Mouse (Mus musculus) neural tube, embryonic 13.5 days (tissue): ENCODE measurements around the gene Fam160b1. TPM values are rescaled to one million over a fixed set of nuclear protein-coding genes. Genes with fewer than 3 reads are reported as not detected.

Experiments
- ATAC-seq: fragments of 200-750 bp; cut with Nextera tagmentation; 2 replicates; pipeline ENCODE4 v1.8.0; 2017; ENCODE audit warnings: low read depth, mild to moderate bottlenecking, moderate TSS enrichment, moderate library complexity
- H3K27ac ChIP-seq: fragments of 300-500 bp; sonication (generic); replicated peaks from 2 replicates; pipeline ENCODE4 v1.5.1; 2015; ENCODE audit warnings: moderate library complexity, mild to moderate bottlenecking, inconsistent platforms
- H3K27me3 ChIP-seq: fragments of 300-500 bp; sonication (generic); 2 replicates; pipeline ENCODE4 v1.6.1; 2015; ENCODE audit warnings: mild to moderate bottlenecking, inconsistent platforms
- H3K36me3 ChIP-seq: fragments of 300-500 bp; sonication (generic); 2 replicates; pipeline ENCODE4 v1.6.1; 2015; ENCODE audit warnings: mild to moderate bottlenecking, inconsistent platforms
- H3K4me1 ChIP-seq: fragments of 300-500 bp; sonication (generic); replicated peaks from 2 replicates; pipeline ENCODE4 v1.6.1; 2015; ENCODE audit warnings: inconsistent platforms
- H3K4me2 ChIP-seq: fragments of 300-500 bp; sonication (generic); 2 replicates; pipeline ENCODE4 v1.6.1; 2015; ENCODE audit warnings: inconsistent platforms, mild to moderate bottlenecking, moderate library complexity
- H3K4me3 ChIP-seq: fragments of 300-500 bp; sonication (generic); 2 replicates; pipeline ENCODE4 v1.5.1; 2015; ENCODE audit warnings: mild to moderate bottlenecking, inconsistent platforms
- H3K9ac ChIP-seq: fragments of 300-500 bp; sonication (generic); 2 replicates; pipeline ENCODE4 v1.6.1; 2015; ENCODE audit warnings: moderate library complexity, mild to moderate bottlenecking, inconsistent platforms
- H3K9me3 ChIP-seq: fragments of 300-500 bp; sonication (generic); 2 replicates; pipeline ENCODE4 v1.6.1; 2016; ENCODE audit warnings: inconsistent platforms
- WGBS: fragments of 180-500 bp; shearing (Covaris S2); methylation state at CpG from one replicate; pipeline ENCODE4 v1.1.7; 2015; 5-methylcytosine and 5-hydroxymethylcytosine counted together
- polyA plus RNA-seq: library from polyadenylated mRNA; unstranded; fragments of >200 nt; fragmentation: Nextera tagmentation; extraction: Ambion mirVana; gene quantifications from 2 replicates; pipeline ENCODE4 v1.2.1, GENCODE M21; 2015

Gene Fam160b1
- polyA plus RNA-seq, 1 experiment from 2014 or later = 13.3 TPM

DNA sequence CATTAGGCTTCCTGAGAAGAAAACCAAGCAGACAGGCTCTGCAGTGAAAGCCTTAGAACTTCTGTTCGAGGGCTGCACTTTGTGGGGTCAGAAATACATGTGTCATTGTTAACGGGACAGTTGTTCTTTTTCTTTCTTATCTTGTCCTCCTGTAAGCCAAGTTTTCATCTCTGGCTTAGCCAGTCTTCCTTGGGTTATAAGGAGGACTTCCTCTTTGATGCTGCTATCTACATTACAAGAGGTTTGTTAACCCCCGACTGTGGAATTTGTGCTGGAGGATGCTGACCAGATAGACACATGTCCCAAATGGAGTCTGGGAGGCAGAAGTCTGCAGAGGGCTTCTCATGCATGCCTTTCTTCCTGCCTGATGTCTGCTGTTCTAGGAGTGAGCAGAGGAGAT is 52.7 kb downstream of the Fam160b1 start:
- H3K27me3 ChIP-seq = no peaks in the 10 kb centered on the region
- no peak overlapping the region for H3K4me3 ChIP-seq
- peaks cover 20% of the 10 kb centered on the region for H3K4me1 ChIP-seq
- H3K9ac ChIP-seq = no peak overlapping the region
- no peaks in the 10 kb centered on the region for H3K36me3 ChIP-seq
- H3K27ac ChIP-seq = no peak overlapping the region
- no peaks in the 10 kb centered on the region for H3K9me3 ChIP-seq
- WGBS = 81% methylated on average over 3 of the region's 3 CpGs
- no peak for ATAC-seq
- H3K4me2 ChIP-seq = no peak overlapping the region

DNA sequence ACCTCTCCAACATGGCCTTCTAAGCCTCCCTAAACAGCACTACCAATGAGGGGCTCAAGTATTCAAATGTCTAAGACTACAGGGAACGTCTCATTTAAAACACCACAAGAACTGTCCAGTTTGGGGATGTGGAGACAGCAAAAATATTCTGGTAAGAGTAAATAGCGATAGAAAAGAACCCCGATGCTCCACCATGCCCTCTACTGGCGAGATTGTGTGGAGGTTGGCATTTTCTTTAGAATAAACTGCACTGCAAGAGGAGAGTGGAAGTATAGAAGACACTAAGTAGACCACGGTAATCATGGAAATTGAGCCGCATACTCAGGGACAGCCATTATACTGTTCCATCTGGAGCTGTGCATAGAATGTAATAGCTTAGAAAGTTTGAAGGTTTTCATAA is 53.4 kb downstream of the Fam160b1 start:
- H3K36me3 ChIP-seq = no peaks in the 10 kb centered on the region
- H3K4me2 ChIP-seq = no peak overlapping the region
- no peak overlapping the region for H3K4me3 ChIP-seq
- 86% methylated on average over 6 of the region's 6 CpGs for WGBS
- H3K4me1 ChIP-seq = peaks cover 25% of the 10 kb centered on the region
- no peaks in the 10 kb centered on the region for H3K9me3 ChIP-seq
- H3K27ac ChIP-seq = no peak overlapping the region
- no peaks in the 10 kb centered on the region for H3K27me3 ChIP-seq
- no peak for ATAC-seq
- no peak overlapping the region for H3K9ac ChIP-seq

DNA sequence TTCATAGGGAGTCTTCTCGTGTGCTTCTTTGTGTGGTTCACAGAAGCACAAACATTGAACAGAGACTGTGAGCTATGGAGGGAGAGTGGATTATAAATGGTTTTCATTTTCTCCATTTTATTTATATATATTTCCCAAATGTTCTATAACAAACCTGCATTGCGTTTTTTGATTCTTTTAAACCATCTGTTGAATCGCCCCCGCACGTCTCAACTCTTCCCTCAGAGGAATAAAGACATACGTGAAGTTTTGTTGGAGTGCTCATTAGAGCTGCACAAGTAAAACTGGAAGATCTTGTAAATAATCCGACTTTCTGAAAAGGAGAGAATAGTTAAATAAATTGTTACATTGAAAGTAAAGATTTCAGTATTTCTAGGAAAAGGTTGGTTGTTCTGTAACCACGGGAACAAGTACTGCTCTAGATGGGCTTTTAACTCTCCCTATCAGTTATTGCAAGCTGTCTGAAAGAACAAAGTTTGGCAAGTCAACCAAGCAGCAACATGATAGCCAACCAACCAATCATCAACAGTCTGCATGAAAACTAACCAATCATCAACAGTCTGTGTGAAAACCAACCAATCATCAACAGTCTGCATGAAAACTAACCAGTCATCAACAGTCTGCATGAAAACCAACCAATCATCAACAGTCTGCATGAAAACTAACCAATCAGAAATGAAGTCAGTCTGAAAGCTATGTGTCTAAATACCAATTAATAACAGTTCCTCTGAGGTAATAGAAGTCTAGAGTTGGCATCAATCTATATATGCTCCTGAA is 54.7 kb downstream of the Fam160b1 start:
- peaks cover 31% of the 10 kb centered on the region for H3K4me1 ChIP-seq
- H3K27me3 ChIP-seq = no peaks in the 10 kb centered on the region
- H3K27ac ChIP-seq = no peak overlapping the region
- H3K9me3 ChIP-seq = no peaks in the 10 kb centered on the region
- H3K4me2 ChIP-seq = no peak overlapping the region
- no peaks in the 10 kb centered on the region for H3K36me3 ChIP-seq
- WGBS = 87% methylated on average over 8 of the region's 8 CpGs
- ATAC-seq = no peak
- no peak overlapping the region for H3K4me3 ChIP-seq
- H3K9ac ChIP-seq = no peak overlapping the region

DNA sequence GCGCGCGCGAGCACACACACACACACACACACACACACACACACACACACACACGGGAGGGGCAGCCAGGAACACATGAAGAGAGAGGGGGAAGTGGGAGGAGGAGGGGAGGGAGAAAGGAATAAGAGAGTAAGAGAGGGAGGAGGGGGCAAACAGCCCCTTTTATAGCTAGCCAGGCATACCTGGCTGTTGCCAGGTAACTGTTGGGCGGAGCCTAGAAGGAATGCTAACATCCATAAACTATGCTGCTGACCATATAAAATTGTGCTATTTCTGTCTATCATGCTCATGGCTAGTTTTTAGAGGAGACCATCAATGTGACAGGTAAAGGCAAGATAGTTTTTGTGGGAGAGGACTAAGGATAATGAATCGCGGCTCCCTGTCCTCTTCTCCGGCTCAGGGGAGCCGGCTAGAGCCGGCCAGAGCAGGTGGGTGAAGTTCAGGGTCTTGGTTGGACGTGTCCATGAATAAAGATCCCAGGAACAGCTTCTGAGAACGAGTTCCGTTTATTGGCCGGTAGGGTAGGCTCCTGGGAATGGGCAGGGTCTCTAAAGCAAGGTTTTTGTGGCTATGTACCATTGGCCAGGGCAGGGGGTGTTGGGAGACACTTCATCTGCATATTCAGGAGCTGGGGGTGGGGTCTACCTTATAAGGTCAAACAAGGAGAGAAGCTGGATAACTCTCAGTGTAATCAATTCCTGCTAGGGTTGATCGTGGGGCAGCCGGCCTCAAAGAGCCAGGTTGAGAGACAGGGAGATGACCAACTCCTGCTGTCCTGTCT is 57.5 kb downstream of the Fam160b1 start:
- no peak overlapping the region for H3K9ac ChIP-seq
- H3K4me1 ChIP-seq = peaks cover 14% of the 10 kb centered on the region
- WGBS = 27% methylated on average over 17 of the region's 17 CpGs
- peak overlapping the region; percentile 25; the same call in 1 of the 2 replicates for H3K4me2 ChIP-seq
- H3K27ac ChIP-seq = no peak overlapping the region
- H3K9me3 ChIP-seq = no peaks in the 10 kb centered on the region
- no peak for ATAC-seq
- H3K4me3 ChIP-seq = no peak overlapping the region
- no peaks in the 10 kb centered on the region for H3K36me3 ChIP-seq
- H3K27me3 ChIP-seq = no peaks in the 10 kb centered on the region

DNA sequence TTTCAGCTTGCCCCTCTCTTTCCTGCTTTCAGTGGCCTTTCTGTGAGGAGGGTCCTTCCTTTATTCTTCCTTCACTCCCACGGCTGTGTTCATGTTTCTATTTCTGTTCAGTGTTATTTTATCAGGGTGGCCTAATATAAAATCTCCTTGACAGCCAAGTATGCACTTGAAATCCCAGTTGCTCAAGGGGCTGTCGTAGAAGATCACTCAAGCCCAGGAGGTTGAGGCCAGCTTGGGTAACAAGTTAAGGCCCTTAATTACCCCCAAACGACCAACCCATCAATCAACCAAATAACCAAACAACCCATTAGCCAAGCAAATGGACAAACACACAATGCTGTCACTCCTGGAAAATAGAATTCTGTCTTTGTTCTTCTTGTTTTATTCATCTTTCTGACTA is 62.9 kb downstream of the Fam160b1 start:
- Histone ChIP-seq H3K4me2 (no peak overlapping the region), H3K36me3 (no peaks in the 10 kb centered on the region), H3K27me3 (no peaks in the 10 kb centered on the region), H3K9me3 (no peaks in the 10 kb centered on the region), H3K4me1 (peaks cover 13% of the 10 kb centered on the region), H3K27ac (no peak overlapping the region), H3K4me3 (no peak overlapping the region), H3K9ac (no peak overlapping the region)
- no peak for ATAC-seq
- 24% methylated on average over 3 of the region's 3 CpGs for WGBS

DNA sequence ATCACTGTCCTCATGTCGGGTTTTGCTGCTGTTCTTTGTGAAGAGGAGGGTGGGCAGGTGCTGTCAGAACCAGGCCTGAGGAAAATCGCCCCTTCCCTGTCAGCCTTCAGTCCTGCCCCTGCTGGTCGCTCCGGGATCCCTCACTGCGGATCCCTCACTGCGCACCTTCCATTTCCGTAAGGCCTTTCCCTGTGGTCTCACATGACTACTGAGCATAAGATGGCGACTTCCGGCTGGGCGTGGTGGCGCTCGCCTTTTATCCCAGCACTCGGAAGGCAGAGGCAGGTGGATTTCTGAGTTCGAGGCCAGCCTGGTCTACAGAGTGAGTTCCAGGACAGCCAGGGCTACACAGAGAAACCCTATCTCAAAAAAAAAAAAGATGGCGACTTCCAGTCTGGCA is 64.8 kb downstream of the Fam160b1 start:
- Histone ChIP-seq H3K27ac (no peak overlapping the region), H3K4me1 (peaks cover 2% of the 10 kb centered on the region; the same call in 1 of the 2 replicates), H3K36me3 (no peaks in the 10 kb centered on the region), H3K4me2 (no peak overlapping the region), H3K27me3 (no peaks in the 10 kb centered on the region; the same call in 1 of the 2 replicates), H3K9me3 (no peaks in the 10 kb centered on the region), H3K4me3 (no peak overlapping the region), H3K9ac (no peak overlapping the region)
- ATAC-seq = no peak
- WGBS = 92% methylated on average over 15 of the region's 15 CpGs

DNA sequence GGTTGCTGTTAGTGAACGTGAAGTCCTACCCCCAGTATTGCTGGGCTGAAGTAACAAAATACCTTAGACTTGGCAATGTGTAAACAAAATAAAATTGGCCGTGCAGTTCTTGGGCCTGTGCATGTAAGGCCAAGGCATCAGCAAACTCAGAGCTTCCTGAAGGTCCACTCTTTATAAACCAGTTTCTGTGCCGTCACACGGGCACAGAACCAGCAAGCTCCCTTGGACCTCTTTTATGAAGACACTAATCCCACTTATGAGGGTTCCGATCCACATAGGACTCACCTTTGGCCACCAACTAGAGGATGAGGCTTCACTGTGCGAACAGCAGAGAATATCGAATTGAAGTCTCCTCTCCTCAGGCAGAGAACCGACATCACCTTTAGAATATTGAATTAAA is 66.4 kb downstream of the Fam160b1 start:
- Histone ChIP-seq H3K27me3 (no peaks in the 10 kb centered on the region; the same call in 1 of the 2 replicates), H3K9ac (no peak overlapping the region), H3K4me2 (no peak overlapping the region), H3K9me3 (no peaks in the 10 kb centered on the region), H3K4me1 (peaks cover 5% of the 10 kb centered on the region; the same call in 1 of the 2 replicates), H3K4me3 (no peak overlapping the region), H3K27ac (no peak overlapping the region), H3K36me3 (no peaks in the 10 kb centered on the region)
- ATAC-seq = no peak
- 93% methylated on average over 8 of the region's 8 CpGs for WGBS

DNA sequence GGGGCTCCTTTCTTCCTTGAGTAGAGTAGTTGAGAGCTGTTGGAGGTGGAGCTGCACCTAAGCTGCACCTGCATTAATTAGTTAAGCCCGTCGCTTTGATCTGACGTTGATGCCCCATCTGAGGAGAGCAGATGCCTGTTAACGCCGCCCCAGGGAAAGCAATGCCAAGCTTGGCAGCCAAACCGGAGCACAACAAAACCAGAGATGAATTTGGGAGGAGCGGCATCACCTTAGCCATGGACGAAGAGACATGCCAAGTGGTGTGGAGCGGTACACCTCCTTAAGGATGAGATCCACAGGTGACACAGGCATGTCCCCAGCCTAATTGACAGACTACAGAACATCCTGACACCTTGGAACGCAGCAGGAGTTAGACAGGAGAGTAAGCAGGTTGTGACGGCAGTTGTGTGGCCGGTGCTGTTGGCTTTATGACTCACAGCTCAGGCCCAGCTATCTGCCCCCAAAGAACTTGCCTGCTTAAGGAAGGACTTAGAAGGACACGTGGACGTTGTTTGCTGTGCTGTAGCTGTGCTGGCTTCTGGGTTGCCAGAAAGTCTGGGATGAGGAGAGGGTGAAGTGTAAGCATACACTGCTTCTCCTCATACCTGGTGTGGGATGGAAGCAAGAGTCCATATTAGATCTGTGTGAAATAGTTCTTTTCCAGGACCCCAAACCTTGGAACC is 67.4 kb downstream of the Fam160b1 start:
- WGBS = 80% methylated on average over 14 of the region's 14 CpGs

DNA sequence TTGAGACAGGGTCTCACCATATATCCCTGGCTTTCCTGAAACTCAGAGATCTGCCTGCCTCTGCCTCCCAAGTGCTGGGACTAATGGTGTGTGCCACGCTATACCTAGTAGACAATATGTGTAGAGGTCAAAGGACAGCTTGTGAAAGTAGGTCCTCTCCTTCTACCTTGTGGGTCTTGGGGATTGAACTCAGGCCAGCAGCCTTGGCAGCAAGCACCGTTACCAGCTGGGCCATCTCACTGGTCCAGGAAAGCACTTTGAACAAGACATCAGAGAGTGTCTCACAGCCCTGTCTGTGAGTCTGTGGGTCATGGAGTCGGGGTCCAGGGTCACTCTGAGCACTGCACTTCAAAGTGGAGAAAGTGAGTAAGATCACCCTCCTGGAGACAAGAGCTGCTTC is 68.2 kb downstream of the Fam160b1 start:
- H3K4me2 ChIP-seq = no peak overlapping the region
- no peaks in the 10 kb centered on the region; the same call in 1 of the 2 replicates for H3K27me3 ChIP-seq
- H3K36me3 ChIP-seq = no peaks in the 10 kb centered on the region
- no peaks in the 10 kb centered on the region for H3K9me3 ChIP-seq
- no peak overlapping the region for H3K27ac ChIP-seq
- no peak for ATAC-seq
- no peak overlapping the region for H3K9ac ChIP-seq
- WGBS = 84% methylated on average over 3 of the region's 3 CpGs
- H3K4me1 ChIP-seq = peaks cover 21% of the 10 kb centered on the region
- no peak overlapping the region for H3K4me3 ChIP-seq

More for the DNA sequence above, 67.4 kb downstream of the Fam160b1 start:
- Histone ChIP-seq H3K9me3 (no peaks in the 10 kb centered on the region), H3K9ac (no peak overlapping the region), H3K4me1 (peaks cover 14% of the 10 kb centered on the region), H3K27ac (no peak overlapping the region), H3K4me2 (no peak overlapping the region), H3K27me3 (no peaks in the 10 kb centered on the region; the same call in 1 of the 2 replicates), H3K4me3 (no peak overlapping the region), H3K36me3 (no peaks in the 10 kb centered on the region)
- no peak for ATAC-seq

DNA sequence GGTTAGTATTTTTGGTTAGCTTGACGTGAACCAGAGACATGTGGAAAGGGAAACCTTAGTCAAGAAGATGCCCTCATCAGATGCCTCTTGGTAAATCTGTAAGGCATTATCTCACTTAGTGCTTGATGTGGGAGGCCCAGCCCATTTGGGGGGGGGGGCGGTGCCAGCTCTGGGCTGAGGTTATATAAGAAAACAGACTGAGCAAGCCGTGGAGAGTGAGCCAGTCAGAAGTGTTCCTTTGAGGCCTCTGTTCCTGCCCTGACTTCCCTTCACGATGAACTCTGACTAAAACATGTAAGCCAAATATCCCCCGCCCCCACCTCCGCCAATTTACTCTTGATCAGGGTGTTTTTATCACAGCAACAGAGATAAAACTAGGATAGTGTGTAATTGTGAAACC is 69.4 kb downstream of the Fam160b1 start:
- no peaks in the 10 kb centered on the region; the same call in 1 of the 2 replicates for H3K27me3 ChIP-seq
- no peak overlapping the region for H3K9ac ChIP-seq
- ATAC-seq = no peak
- no peak overlapping the region for H3K27ac ChIP-seq
- no peaks in the 10 kb centered on the region for H3K9me3 ChIP-seq
- H3K4me1 ChIP-seq = peaks cover 31% of the 10 kb centered on the region
- no peak overlapping the region for H3K4me3 ChIP-seq
- 86% methylated on average over 6 of the region's 6 CpGs for WGBS
- no peaks in the 10 kb centered on the region for H3K36me3 ChIP-seq
- no peak overlapping the region for H3K4me2 ChIP-seq

DNA sequence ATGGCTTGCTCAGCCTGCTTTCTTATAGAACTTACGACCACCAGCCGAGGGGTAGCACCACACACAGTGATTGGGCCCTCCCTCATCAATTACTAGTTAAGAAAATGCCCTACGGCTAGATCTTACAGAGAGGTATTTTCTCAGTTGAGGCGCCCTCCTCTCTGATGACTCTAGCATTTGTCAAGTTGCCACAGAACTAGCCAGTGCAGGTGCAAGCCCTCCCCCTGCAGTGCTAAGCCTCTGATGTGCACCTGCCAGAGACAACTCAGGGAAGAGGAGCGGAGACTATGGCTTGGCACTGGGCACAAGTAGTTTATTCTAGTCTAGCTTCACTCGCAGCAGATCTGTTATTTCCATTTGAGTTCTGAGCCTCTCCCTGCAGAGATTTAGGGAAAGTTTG is 71.0 kb downstream of the Fam160b1 start:
- Histone ChIP-seq H3K27ac (no peak overlapping the region), H3K27me3 (no peaks in the 10 kb centered on the region; the same call in 1 of the 2 replicates), H3K9ac (no peak overlapping the region), H3K4me1 (peaks cover 32% of the 10 kb centered on the region), H3K4me3 (no peak overlapping the region), H3K4me2 (no peak overlapping the region), H3K9me3 (no peaks in the 10 kb centered on the region), H3K36me3 (no peaks in the 10 kb centered on the region)
- 31% methylated on average over 6 of the region's 6 CpGs for WGBS
- no peak for ATAC-seq

DNA sequence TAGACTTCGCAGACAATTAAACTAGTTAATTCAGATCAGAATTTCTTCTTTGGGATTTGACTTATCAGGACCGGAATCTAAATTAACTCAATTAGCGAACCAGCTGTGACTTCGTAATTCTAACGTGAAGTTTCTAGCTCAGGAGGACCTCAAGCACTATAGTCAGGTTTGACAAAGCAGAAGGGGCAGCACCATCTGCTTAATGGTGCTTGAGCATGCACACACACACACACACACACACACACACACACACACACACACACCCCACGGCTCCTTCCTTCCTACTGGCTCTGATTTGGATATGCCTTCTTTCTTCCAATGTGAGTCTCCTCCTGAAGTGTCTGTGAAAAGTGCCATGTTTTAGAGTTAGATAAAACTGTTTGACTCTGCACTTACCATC is 73.5 kb downstream of the Fam160b1 start:
- no peaks in the 10 kb centered on the region for H3K9me3 ChIP-seq
- 47% methylated on average over 6 of the region's 6 CpGs for WGBS
- no peaks in the 10 kb centered on the region; the same call in 1 of the 2 replicates for H3K27me3 ChIP-seq
- no peak overlapping the region for H3K4me3 ChIP-seq
- peaks cover 44% of the 10 kb centered on the region for H3K4me1 ChIP-seq
- no peak overlapping the region for H3K27ac ChIP-seq
- no peaks in the 10 kb centered on the region for H3K36me3 ChIP-seq
- ATAC-seq = peak; percentile 71
- no peak overlapping the region for H3K4me2 ChIP-seq
- no peak overlapping the region for H3K9ac ChIP-seq
